Mouse (Mus musculus): ENCODE results near the gene Fbxw8. TPM values are rescaled to one million over a fixed set of nuclear protein-coding genes. Genes with fewer than 3 reads are reported as not detected.

Fbxw8 gene
- total and polyA plus RNA-seq, 3 experiments = 26.1 to 34.0 (median 30.2) TPM

- Histone ChIP-seq H3K4me1 (ENCODE audit: insufficient read depth, low read depth, low read length) (no peaks in the 10 kb centered on the region), H3K36me3 (replicated peaks) (peaks cover 90% of the 10 kb centered on the region), H3K4me3 (ENCODE audit: low read depth, low read length) (no peak overlapping the region), H3K27me3 (ENCODE audit: insufficient read depth, low read length) (no peaks in the 10 kb centered on the region), H3K9me3 (replicated peaks) (no peaks in the 10 kb centered on the region)
- no peak for ATAC-seq (ENCODE audit: extremely low read depth, insufficient number of reproducible peaks, low FRiP score, poor library complexity, severe bottlenecking)
- no peak for TF ChIP-seq GATA2 (IDR thresholded peaks at IDR 0.05; ENCODE audit: borderline replicate concordance, low read depth, low read length)
- TF ChIP-seq TAL1 (conservative IDR thresholded peaks at IDR 0.05; ENCODE audit: low read depth, low read length) = no peak
- no peak for TF ChIP-seq GATA1 (IDR thresholded peaks at IDR 0.05; ENCODE audit: borderline replicate concordance, low read length)
- no peak for TF ChIP-seq CTCF (IDR thresholded peaks at IDR 0.05; ENCODE audit: low read depth, low read length)
- TF ChIP-seq POLR2AphosphoS5 (IDR thresholded peaks at IDR 0.05; ENCODE audit: insufficient replicate concordance, low read depth, low read length) = no peak
- DNase-seq (ENCODE audit: low spot score) = no peak
Observed at GRCm38 (mm10) chr5:118106667-118107066, 48.6 kb downstream of the Fbxw8 start.

- H3K4me1 ChIP-seq (ENCODE audit: insufficient read depth, low read depth, low read length) = no peaks in the 10 kb centered on the region
- peaks cover 86% of the 10 kb centered on the region for H3K36me3 ChIP-seq (replicated peaks)
- no peak for DNase-seq (ENCODE audit: low spot score)
- no peaks in the 10 kb centered on the region for H3K9me3 ChIP-seq (replicated peaks)
- no peak overlapping the region for H3K4me3 ChIP-seq (ENCODE audit: low read depth, low read length)
- TF ChIP-seq POLR2AphosphoS5 (IDR thresholded peaks at IDR 0.05; ENCODE audit: insufficient replicate concordance, low read depth, low read length) (no peak), GATA1 (IDR thresholded peaks at IDR 0.05; ENCODE audit: borderline replicate concordance, low read length) (no peak), CTCF (IDR thresholded peaks at IDR 0.05; ENCODE audit: low read depth, low read length) (no peak), GATA2 (IDR thresholded peaks at IDR 0.05; ENCODE audit: borderline replicate concordance, low read depth, low read length) (no peak), TAL1 (conservative IDR thresholded peaks at IDR 0.05; ENCODE audit: low read depth, low read length) (no peak)
- no peak for ATAC-seq (ENCODE audit: extremely low read depth, insufficient number of reproducible peaks, low FRiP score, poor library complexity, severe bottlenecking)
- no peaks in the 10 kb centered on the region for H3K27me3 ChIP-seq (ENCODE audit: insufficient read depth, low read length)
Observed at GRCm38 (mm10) chr5:118105536-118105935, 49.7 kb downstream of the Fbxw8 start.

DNA sequence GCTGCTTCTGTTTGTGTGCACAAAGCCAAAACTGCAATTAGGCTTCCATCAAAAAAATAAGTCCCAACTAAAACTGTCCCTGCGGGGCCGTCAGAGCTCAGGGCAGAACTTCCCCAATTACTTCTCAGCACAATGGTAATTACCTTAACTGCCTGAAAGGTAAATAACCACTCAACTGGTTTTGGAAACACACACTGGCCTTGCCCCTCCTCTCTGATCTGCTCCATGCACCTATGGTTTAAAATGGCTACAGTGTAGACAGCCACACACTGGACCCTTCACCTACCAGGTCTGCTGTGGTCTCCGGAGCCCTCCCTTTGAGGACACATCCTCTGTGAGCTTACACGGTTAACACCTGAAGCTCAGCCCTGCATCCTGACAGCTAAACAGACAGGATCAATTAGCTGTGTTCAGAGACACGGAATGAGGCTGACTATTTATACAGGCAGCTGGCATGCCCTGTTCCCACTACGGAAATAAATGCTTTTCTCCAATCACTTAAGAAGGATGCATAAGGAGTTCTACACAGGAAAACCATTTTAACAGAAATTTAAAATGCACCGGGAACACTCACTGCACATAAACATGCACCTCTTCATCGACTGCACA, 55.3 kb downstream of the Fbxw8 start:
- no peak overlapping the region for H3K4me3 ChIP-seq (ENCODE audit: low read depth, low read length)
- 0 out of 2 replicates have a peak, but pooled peaks cover 3% of the 10 kb centered on the region for H3K4me1 ChIP-seq (ENCODE audit: insufficient read depth, low read depth, low read length)
- no peaks in the 10 kb centered on the region for H3K9me3 ChIP-seq (replicated peaks)
- no peak for DNase-seq (ENCODE audit: low spot score)
- H3K27me3 ChIP-seq (ENCODE audit: insufficient read depth, low read length) = no peaks in the 10 kb centered on the region
- no peak for ATAC-seq (ENCODE audit: extremely low read depth, insufficient number of reproducible peaks, low FRiP score, poor library complexity, severe bottlenecking)
- TF ChIP-seq GATA2 (IDR thresholded peaks at IDR 0.05; ENCODE audit: borderline replicate concordance, low read depth, low read length) (no peak), CTCF (IDR thresholded peaks at IDR 0.05; ENCODE audit: low read depth, low read length) (no peak), TAL1 (conservative IDR thresholded peaks at IDR 0.05; ENCODE audit: low read depth, low read length) (no peak), GATA1 (IDR thresholded peaks at IDR 0.05; ENCODE audit: borderline replicate concordance, low read length) (no peak), POLR2AphosphoS5 (IDR thresholded peaks at IDR 0.05; ENCODE audit: insufficient replicate concordance, low read depth, low read length) (no peak)
- H3K36me3 ChIP-seq (replicated peaks) = peaks cover 86% of the 10 kb centered on the region

- 0 out of 2 replicates have a peak, but pooled peaks cover 3% of the 10 kb centered on the region for H3K4me1 ChIP-seq (ENCODE audit: insufficient read depth, low read depth, low read length)
- TF ChIP-seq TAL1 (conservative IDR thresholded peaks at IDR 0.05; ENCODE audit: low read depth, low read length) (no peak), POLR2AphosphoS5 (IDR thresholded peaks at IDR 0.05; ENCODE audit: insufficient replicate concordance, low read depth, low read length) (no peak), CTCF (IDR thresholded peaks at IDR 0.05; ENCODE audit: low read depth, low read length) (no peak), GATA2 (IDR thresholded peaks at IDR 0.05; ENCODE audit: borderline replicate concordance, low read depth, low read length) (no peak), GATA1 (IDR thresholded peaks at IDR 0.05; ENCODE audit: borderline replicate concordance, low read length) (no peak)
- ATAC-seq (ENCODE audit: extremely low read depth, insufficient number of reproducible peaks, low FRiP score, poor library complexity, severe bottlenecking) = no peak
- DNase-seq (ENCODE audit: low spot score) = no peak
- H3K4me3 ChIP-seq (ENCODE audit: low read depth, low read length) = no peak overlapping the region
- peaks cover 88% of the 10 kb centered on the region for H3K36me3 ChIP-seq (replicated peaks)
- H3K27me3 ChIP-seq (ENCODE audit: insufficient read depth, low read length) = no peaks in the 10 kb centered on the region
- no peaks in the 10 kb centered on the region for H3K9me3 ChIP-seq (replicated peaks)
Observed at GRCm38 (mm10) chr5:118099069-118099869, 56.0 kb downstream of the Fbxw8 start.

DNA sequence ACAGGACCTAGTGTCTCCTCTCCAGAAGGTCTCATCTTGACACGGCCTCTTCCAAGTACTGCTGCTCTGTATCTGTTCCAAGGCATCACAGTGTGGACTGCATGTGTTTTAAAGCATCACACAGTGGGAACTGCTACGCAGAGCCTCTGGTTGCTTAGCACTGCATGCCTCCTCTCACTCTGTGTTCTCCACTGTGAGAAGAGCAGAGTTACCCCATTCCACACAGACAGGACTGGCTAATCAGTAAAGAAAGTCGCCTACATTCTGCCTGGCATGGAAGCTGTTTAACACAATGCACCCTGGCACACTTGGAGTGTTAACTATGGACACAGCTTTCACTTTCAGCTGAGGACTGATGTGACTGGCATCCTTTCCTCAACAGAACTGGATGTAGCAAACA, 58.9 kb downstream of the Fbxw8 start:
- no peak overlapping the region for H3K4me3 ChIP-seq (ENCODE audit: low read depth, low read length)
- no peak for DNase-seq (ENCODE audit: low spot score)
- TF ChIP-seq CTCF (IDR thresholded peaks at IDR 0.05; ENCODE audit: low read depth, low read length) (no peak), GATA2 (IDR thresholded peaks at IDR 0.05; ENCODE audit: borderline replicate concordance, low read depth, low read length) (no peak), GATA1 (IDR thresholded peaks at IDR 0.05; ENCODE audit: borderline replicate concordance, low read length) (no peak), TAL1 (conservative IDR thresholded peaks at IDR 0.05; ENCODE audit: low read depth, low read length) (no peak), POLR2AphosphoS5 (IDR thresholded peaks at IDR 0.05; ENCODE audit: insufficient replicate concordance, low read depth, low read length) (no peak)
- peaks cover 99% of the 10 kb centered on the region for H3K36me3 ChIP-seq (replicated peaks)
- ATAC-seq (ENCODE audit: extremely low read depth, insufficient number of reproducible peaks, low FRiP score, poor library complexity, severe bottlenecking) = no peak
- no peaks in the 10 kb centered on the region for H3K9me3 ChIP-seq (replicated peaks)
- 0 out of 2 replicates have a peak, but pooled peaks cover 3% of the 10 kb centered on the region for H3K4me1 ChIP-seq (ENCODE audit: insufficient read depth, low read depth, low read length)
- H3K27me3 ChIP-seq (ENCODE audit: insufficient read depth, low read length) = no peaks in the 10 kb centered on the region

GRCm38 (mm10) chr5:118095849-118096248, 59.4 kb downstream of the Fbxw8 start:
- Histone ChIP-seq H3K4me1 (ENCODE audit: insufficient read depth, low read depth, low read length) (0 out of 2 replicates have a peak, but pooled peaks cover 3% of the 10 kb centered on the region), H3K36me3 (replicated peaks) (peaks cover 100% of the 10 kb centered on the region), H3K4me3 (ENCODE audit: low read depth, low read length) (no peak overlapping the region), H3K9me3 (replicated peaks) (no peaks in the 10 kb centered on the region), H3K27me3 (ENCODE audit: insufficient read depth, low read length) (no peaks in the 10 kb centered on the region)
- TF ChIP-seq GATA2 (IDR thresholded peaks at IDR 0.05; ENCODE audit: borderline replicate concordance, low read depth, low read length) (no peak), CTCF (IDR thresholded peaks at IDR 0.05; ENCODE audit: low read depth, low read length) (no peak), GATA1 (IDR thresholded peaks at IDR 0.05; ENCODE audit: borderline replicate concordance, low read length) (no peak), POLR2AphosphoS5 (IDR thresholded peaks at IDR 0.05; ENCODE audit: insufficient replicate concordance, low read depth, low read length) (no peak), TAL1 (conservative IDR thresholded peaks at IDR 0.05; ENCODE audit: low read depth, low read length) (no peak)
- no peak for DNase-seq (ENCODE audit: low spot score)
- no peak for ATAC-seq (ENCODE audit: extremely low read depth, insufficient number of reproducible peaks, low FRiP score, poor library complexity, severe bottlenecking)

All from G1E (cell line).